Mouse (Mus musculus) retina, adult 2 months (tissue): Measurements from ENCODE around the gene Cacna1c.

Experiments
- DNase-seq: peaks from one replicate; pipeline ENCODE4 v3.0.0-alpha.2; 2012; ENCODE audit warnings: low read depth, low spot score

The Cacna1c gene

DNA sequence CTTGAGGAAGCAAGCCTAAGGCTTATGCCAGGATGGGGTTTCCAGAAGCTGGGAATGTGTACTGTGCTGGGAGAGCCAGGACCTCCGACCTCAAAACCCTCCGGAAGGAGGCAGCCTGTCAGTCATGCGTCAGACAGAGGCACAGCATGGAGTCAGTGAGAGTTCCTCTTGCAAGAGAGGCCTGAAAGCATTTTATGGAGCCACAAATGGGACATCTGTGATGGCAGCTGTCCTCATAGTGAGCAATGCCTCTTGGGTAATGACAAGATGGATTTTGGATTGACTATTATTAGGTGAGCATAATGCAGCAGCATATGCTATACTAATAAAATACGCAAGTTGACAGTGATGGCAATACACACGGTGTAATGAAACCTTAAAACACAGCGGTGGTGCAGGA, 515.4 kb downstream of the Cacna1c start:
- no peak for DNase-seq

DNA sequence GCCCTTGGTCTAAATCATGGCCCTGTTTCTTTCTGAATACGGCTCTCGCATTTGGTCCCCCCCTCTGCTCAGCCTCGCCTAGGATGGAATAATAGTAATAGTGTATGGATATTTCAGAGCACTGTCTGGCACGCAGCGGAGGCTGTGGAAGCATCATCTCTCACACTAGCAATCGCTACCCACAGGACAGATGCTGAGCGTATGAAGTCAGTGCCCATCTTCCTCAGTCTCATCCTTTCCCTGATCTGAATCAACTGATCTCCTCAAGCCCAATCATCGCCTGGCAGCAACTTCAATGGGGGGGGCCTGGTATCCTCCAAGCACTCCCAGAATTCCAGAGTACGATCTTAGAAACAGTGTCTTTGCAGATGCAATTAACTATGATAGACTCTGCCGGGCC, 518.2 kb downstream of the Cacna1c start:
- DNase-seq: no peak

DNA sequence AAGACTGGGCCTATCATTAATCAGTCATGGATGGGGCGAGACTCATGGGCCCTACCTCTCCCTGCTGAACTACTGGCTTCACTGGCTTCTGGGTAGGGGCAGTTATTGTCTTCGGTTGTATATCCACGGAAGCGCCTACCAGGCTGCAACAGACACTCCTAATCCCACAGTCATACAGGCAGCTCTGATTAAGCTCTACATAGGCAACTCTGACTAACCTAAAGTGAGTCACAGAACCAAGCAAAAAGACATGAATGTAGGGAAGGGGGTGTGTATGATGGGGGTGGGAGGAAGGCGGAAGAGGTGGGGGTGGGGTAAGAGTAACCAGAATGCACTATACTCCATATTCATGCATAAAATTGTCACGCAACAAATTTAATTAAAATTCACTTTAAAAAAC, 518.9 kb downstream of the Cacna1c start:
- DNase-seq: no peak

DNA sequence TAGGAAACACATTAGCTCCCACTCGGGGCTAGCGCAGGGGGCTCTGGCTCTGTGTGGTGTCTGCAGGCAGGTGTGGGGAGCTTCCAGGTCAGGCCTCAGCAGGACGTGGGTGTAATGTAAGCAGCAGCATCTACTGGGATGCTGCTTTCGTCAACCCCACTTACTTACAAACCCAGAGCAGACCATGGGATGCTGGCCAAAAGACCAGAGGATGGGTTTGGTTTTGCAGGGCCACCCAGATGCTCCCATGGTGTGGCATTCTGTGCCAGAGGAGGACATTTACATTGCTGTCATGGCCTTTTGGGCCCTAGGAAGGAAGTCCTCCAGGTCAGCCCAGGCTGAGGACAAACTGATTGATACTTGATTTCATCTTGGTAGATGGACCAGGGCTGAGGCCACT, 521.4 kb downstream of the Cacna1c start:
- no peak for DNase-seq

DNA sequence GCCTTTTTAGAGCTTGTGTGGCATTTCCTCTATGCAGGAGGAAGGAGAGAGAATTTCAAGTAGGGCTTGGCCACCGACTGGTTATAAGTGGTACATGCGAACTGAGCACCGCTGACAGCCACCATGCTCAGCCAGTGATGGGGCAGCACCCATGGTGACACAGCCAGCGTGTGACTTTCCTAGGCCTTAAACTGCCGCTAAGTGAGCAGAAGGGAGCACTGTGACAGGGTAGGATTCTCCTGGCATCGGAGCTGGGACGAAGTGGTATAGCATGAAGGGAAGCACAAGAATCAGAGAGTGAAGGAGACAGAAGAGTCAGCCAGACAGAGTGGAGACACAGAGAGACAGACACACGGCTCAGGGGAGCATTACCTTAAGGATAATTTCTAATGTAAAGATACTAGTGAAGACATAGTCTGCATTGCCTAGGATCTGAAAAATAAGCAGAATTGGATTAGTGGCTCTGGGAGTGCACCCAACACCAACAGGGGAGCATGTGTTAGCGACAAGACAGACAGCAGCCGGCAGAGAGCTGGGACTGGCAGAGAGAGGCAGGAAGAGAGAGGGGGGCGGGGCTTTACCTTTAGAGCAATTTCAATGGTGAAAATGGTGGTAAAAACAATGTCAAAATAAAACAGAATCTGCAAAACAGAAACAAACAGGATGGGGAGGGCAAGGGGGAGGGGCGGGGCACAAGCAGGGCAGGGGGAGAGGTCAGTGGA, 522.1 kb downstream of the Cacna1c start:
- DNase-seq: no peak

DNA sequence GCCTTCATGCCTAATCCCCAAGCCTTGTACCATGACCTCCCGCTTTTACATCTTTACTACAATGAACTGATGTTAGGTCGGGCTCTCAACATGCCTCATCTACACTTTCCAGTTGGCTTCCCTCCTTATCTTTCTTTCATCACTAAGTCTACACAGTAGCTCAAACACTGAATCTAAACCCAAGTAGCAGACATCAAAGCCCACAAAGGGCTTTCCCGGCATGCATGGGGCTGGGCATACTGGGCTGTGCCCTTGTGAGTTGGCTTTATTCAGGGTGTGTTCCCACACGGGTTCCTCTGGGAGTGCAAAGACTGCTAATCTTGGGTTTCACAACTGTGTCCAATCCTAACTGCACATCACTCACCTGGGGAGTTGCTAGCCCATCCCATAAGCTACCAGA, 542.9 kb downstream of the Cacna1c start:
- DNase-seq: no peak

DNA sequence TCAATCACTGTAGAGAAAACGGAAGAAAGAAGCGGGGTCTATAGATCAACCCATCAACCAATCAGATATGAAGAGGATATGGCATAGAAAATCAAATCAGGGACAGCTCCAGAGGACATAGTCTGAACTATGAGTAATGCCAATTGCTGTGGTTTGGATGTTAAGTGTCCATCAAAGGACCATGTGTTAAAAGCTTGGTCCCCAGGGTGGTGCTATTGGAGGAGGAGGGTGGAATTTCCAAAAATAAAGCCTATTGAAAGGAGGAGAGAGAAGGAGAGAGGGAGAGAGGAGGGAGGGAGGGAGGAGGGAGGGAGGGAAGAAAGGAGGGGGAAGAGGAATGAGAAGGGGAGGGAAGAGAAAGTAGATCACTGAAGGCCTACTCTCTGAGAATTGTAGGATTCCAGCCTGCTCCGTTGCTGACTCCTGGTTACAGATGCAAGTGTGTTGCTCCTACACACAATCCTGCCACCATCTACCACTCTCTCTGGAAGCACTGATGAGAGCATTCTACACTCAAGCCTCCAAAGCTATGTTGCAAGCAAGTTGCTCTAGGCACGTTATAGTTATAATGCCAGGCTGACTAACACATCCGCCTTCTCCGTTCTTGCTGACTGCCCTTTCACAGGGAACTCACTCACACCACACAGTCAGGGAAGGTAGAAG, 547.0 kb downstream of the Cacna1c start:
- DNase-seq: no peak

DNA sequence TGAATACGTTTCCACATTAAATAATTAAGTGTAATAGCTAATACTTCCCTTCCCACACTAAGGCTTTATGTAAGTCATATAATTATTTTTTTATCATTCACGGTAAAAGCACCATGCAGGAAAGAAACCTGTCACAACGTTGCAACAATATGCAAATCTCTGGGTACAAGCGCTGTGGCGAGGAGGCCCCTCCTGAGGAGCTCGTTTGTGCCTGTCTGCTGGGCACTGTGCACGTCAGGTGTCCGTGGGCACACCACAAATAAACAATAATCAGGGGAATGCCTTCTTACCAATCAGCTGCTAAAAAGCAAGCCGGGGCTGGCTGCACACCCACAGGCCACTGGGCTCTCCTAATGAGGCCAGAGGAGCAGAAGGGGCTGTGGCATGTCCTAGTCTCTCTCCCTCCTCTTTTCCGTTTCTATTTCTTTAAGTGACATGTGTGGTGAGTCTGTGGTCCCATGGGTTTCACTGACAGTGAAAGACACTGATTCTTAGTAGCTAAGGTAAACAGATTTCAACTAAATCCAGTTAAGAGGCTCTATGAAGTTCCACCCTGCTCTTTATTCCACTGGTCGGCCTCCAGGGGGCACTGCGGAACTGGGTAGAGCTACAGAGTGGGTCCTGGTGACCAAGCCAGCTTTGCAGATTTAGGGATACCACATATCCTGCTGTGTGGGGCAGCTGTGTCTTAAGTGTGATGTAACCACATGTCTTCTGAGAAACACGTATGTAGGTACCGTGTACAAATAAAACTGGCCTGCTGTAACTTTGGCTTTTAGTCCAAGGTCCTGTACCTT, 549.8 kb downstream of the Cacna1c start:
- peak; percentile 46 for DNase-seq

DNA sequence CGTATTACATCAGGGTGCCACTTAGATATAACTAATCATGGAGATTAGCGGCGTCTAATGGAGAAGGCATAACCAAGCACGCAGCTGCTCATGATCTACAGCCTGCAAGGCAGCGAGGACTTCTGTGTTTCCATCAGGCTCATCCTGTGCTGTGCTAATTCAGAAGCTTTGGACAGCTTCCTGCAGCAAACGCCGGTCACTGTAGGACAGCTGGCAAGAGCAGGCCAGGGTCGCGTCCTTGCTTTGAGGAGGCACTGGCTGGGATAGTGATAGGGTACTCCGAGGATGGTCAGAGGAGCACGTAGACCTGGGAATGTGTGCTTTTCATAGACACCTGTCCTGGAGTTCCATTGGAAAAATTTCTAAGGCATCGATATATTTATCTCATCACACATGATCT, 551.4 kb downstream of the Cacna1c start:
- no peak for DNase-seq

DNA sequence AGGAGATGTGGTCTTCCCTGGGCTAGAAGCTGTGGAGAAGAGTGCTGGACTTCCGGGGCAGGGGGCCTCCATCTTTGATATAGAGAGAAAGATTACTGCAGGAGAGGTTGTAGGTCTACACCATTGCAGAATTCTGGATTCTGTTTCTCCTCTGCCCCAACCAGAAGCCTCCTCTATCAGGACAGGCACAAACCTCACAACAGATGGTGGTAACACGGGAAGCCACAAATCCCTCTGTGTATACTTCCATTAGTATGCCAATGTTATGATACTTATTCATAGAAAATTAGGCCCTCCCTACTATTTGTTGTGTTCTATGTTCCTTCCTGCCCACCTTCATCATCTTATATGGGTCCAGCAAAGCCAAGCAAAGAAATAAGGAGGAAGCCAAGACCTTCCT, 552.7 kb downstream of the Cacna1c start:
- no peak for DNase-seq

DNA sequence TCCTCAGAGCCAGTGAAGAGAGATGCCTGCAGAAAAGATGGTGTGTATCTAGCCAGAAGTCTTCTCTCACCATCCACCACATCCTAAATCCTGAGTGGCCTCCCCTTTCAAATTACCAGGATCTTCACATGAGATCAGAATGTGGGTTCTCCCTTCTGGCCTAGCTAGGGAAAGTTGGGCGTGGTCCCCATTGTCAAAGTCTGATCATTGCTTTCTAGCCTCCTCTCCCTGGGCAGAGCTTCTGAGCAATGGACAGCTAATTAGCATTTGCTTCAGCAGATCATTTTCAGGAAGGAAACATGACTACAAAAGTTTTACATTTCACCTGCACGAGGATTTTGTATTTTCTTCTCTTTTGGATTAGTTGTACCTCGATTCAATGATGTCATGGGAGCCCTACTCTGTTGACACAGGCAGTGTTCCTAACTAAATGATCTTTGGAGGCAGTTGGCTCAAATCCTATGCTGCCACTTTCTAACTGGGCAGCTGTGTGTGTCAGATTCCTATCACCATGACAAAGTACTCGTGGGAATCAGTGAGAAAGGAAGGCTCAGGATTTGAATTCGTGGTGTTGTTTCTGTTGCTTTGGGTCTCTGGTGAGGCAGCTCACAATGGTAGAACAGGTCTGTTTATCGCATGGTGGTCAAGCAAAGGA, 554.4 kb downstream of the Cacna1c start:
- no peak for DNase-seq

DNA sequence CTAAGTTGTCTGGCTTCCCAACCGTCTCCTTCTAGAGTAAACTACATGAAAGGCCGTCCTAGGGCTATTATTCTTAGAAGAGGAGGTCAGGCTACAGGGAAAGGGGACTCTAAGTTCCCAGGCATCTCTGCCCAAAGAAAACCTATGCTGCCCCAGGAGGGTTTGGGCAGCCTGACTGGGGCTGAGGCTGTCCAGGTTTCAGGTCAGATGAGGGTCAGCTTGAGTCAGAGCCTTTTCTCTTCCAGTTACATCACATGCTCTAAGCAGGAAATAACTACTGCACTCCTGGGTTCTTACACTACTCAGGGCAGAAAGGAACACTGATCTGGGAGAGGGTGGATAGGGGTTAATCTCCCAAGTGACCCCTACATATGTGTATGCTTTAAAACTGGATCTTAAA, 556.4 kb downstream of the Cacna1c start:
- DNase-seq: no peak

DNA sequence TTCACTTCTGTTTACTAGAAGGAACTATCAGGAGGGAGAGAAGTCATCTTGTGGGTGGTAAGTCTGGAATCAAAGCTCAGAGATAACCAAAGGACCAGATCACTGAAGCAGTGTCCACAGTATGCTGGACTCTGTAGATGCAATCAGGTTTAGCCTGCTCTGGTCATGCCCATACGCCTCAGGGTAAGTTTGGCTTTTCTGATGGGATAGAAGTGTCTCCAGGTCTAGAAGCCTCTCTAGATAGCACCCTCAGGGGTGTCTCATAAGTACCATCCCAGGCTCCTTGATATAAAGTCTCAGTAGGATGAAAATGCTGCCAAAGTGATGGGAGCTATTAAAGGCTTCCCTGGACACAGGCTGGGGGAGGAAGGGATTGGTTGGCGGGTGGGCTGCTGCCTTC, 557.3 kb downstream of the Cacna1c start:
- no peak for DNase-seq

DNA sequence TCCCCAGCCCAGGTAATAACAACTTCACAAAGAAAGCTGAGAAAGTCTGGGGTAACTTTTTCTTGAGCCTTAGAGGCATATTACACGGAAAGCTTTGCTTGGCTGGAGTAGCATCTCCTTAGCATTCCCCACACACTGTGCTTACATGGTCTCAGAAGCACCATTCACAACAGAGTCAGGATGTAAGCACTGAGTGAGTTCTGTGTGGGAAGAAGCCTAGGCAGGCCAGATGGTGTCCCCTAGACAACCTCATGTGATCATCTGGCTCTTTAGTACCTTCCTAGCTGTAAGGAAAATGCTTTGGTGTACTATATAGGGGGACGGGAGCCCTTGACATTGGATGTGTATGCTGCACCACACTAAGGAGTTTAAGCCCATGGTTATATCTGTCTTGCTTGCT, 563.7 kb downstream of the Cacna1c start:
- no peak for DNase-seq

DNA sequence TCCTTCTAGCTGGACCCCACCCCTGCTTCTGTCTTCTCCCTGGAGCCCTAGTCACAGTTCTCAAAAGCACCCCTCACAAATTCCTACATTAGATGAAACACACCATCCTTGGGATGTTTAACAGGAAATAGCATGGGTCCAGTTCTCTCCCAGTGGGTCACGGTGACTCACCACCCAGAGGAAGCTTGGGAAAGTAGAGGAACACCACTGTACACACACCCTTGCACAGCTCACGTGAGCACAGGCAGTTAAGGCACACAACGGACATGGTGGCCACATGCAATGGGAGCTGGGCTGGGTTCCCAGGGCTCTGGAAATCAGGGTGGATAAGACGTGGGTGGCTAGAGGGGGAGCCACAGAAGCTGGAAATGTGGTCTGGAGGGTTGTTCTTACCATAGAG, 566.2 kb downstream of the Cacna1c start:
- DNase-seq: no peak

DNA sequence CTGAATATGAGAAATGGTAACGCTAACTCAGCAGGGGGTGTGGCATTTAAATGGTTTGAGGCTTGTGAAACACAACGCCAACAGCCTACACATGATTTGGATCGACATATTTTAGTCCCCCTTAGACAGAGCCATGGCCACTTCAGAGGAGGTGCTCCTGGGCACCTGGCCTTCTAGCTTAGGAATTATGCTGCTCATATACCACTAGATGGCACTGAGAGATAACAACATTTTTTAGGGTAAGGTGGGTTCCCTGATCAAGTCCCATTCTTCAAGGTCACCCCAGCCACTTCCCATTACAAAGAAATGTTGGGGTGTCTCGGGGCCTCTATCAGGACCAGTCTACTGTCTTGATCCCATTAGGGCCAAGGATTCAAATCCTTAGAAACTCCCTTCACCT, 570.0 kb downstream of the Cacna1c start:
- DNase-seq: peak; percentile 6

DNA sequence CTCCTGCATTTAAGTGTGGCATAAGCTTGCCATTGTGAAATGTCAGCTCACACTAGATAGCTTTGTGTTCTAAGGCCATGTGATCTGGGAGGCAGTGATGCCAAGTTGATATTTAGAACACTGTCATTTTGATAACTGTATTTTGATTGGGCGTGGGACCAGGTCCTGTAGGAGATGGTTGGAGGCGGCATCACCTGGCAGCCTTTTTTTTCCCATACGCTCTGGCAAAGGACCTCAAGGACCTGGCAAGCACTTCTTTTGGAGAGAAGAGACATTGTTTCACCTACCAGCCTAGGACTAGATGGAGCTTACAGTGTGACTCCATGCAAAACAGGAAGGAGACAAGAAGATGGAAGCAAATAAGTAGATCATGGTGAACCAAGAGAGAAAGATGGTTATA, 572.6 kb downstream of the Cacna1c start:
- DNase-seq: no peak

DNA sequence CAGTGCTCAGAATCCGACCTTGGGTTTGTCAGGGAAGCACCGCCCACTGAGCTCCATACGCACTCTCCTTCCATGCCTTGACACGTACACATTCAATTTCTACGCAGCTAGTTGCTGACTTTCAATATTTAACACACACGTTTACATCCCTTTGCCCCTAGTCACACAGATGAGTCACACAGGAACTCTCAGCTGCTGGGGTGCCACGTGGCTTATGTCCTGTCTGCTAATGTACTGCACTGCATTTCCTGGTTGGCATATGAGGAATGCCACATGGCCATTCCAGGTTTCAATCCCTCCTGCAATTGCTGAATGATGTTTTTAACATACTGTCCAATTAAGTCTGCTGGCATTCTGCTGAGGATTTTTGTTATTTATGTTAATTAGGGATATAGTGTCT, 574.4 kb downstream of the Cacna1c start:
- no peak for DNase-seq

DNA sequence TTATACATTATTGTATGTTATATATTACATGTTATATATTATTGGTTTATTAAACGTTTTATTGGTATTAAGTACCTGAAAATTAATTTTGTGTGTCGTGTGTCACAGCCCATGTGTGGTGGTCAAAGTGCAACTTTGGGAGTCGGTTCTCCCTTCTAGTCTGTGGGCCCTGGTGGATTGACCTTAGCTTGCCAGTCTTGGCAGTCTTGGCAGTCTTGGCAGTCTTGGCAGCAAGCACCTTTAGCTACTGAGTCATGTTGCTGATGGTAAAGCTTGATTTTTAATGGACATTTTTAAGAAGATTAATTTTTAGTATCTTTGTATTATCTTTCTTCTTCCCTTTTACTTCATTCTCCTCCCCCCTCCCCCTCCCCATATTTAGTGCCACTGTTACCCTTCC, 574.8 kb downstream of the Cacna1c start:
- DNase-seq: no peak

DNA sequence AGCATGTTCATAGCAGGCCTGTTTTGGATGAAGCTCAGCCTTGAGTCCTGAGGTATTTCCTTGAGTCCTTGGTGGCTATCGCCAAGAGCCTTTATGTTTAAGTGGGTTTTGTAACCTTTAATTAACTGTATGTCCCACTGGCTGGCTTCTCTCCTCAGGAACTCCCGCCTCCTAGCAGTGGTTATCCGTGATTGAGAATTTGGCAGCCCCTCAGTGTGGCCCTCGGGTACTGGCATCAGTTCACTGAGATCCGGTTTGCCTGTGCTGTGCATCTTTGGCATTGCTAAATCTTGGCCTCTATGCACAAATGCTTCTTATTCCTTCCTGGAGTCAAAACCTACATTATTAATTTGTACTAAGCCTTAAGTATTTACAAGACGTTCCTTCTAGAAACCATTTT, 587.3 kb downstream of the Cacna1c start:
- no peak for DNase-seq

DNA sequence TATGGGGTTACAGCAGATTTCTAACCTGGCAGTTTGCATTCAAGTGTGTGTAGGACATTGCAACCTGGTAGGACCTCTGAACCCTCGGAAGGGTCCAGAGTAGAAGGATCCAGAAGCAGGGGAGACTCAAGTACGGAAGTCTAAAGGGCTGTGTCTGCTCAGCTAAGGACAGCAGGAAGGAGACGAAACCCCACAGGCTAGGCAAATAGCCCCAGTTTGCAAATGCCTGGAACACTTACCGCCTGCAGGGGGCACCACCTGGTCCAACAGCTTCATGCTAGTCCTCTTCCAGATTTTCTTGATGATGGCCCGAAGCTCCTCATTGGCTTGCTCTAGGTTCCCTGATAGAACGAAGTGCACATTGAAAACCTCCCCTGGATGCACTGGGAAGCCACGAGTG, 590.2 kb downstream of the Cacna1c start:
- no peak for DNase-seq

DNA sequence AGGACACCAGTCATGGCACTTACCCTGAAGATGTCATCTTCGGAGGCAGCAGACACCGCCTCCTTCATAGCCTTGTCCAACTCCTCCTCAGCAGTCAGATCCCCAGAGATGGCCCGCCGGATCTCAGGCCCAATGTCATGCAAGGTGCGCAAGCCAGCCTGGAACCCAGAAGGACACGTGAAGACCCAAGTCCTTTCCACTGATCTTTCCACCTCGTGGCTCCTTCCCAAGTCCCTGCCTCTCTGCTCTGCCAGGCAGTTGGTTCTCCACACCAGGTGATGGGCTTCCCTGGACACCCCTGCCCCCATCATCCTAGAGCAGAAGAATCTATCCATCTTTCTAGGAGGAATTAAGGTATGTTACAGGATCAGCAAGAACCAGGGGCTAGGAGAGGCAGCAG, 592.4 kb downstream of the Cacna1c start:
- DNase-seq: no peak
